Mouse (Mus musculus) liver, embryonic 12.5 days (tissue): ENCODE measurements around the gene Polq. TPM values are rescaled to one million over a fixed set of nuclear protein-coding genes. Genes with fewer than 3 reads are reported as not detected.
"Not testable (repeated sequence)": the region's sequence is repeated elsewhere in the genome, so short reads cannot be mapped to it uniquely, and the experiment has no call there.

Experiments
- ATAC-seq: fragments of 200-750 bp; cut with Nextera tagmentation; 2 replicates; pipeline ENCODE4 v1.8.0; 2017; ENCODE audit warnings: moderate number of reproducible peaks, mild to moderate bottlenecking, moderate library complexity
- H3K27ac ChIP-seq: fragments of 300-500 bp; sonication (generic); 2 replicates; pipeline ENCODE4 v1.5.1; 2016; ENCODE audit warnings: mild to moderate bottlenecking
- H3K27me3 ChIP-seq: fragments of 300-500 bp; sonication (generic); replicated peaks from 2 replicates; pipeline ENCODE4 v1.6.1; 2016; ENCODE audit warnings: mild to moderate bottlenecking, moderate library complexity
- H3K36me3 ChIP-seq: fragments of 300-500 bp; sonication (generic); 2 replicates; pipeline ENCODE4 v1.6.1; 2016; ENCODE audit warnings: mild to moderate bottlenecking, moderate library complexity
- H3K4me1 ChIP-seq: fragments of 300-500 bp; sonication (generic); 2 replicates; pipeline ENCODE4 v1.6.1; 2016
- H3K4me2 ChIP-seq: fragments of 300-500 bp; sonication (generic); 2 replicates; pipeline ENCODE4 v1.6.1; 2016; ENCODE audit warnings: mild to moderate bottlenecking, moderate library complexity
- H3K4me3 ChIP-seq: fragments of 300-500 bp; sonication (generic); 2 replicates; pipeline ENCODE4 v1.5.1; 2016; ENCODE audit warnings: mild to moderate bottlenecking, moderate library complexity
- H3K9ac ChIP-seq: fragments of 300-500 bp; sonication (generic); 2 replicates; pipeline ENCODE4 v1.6.1; 2016; ENCODE audit warnings: mild to moderate bottlenecking, moderate library complexity
- H3K9me3 ChIP-seq: fragments of 300-500 bp; sonication (generic); replicated peaks from 2 replicates; pipeline ENCODE4 v1.6.1; 2016; ENCODE audit warnings: mild to moderate bottlenecking, moderate library complexity
- WGBS: fragments of 180-500 bp; shearing (Covaris S2); methylation state at CpG from one replicate; pipeline ENCODE4 v1.1.7; 2016; ENCODE audit not compliant: insufficient replicate concordance; 5-methylcytosine and 5-hydroxymethylcytosine counted together
- polyA plus RNA-seq: library from polyadenylated mRNA; unstranded; fragments of >200 nt; fragmentation: Nextera tagmentation; extraction: Ambion mirVana; gene quantifications from 2 replicates; pipeline ENCODE4 v1.2.1, GENCODE M21; 2016

Gene Polq
- polyA plus RNA-seq, 1 experiment from 2014 or later: 14.9 TPM

- H3K27ac ChIP-seq, ATAC-seq, H3K4me1 ChIP-seq, H3K27me3 ChIP-seq, H3K4me3 ChIP-seq, H3K4me2 ChIP-seq, H3K9ac ChIP-seq, H3K36me3 ChIP-seq, H3K9me3 ChIP-seq: not testable (repeated sequence)
- 68% methylated on average over 1 of the region's 1 CpGs for WGBS
These were observed 113.6 kb downstream of the Polq start for GRCm38 (mm10) chr16:37125190-37125589.

Other genes with a start within 250 kb of the Polq start
- 1.4 and 2.1 TPM in 2 replicates for gene Slc15a2, start 226.8 kb upstream of the Polq start, polyA plus RNA-seq
- 16.6 and 17.4 TPM in 2 replicates for gene Iqcb1, start 183.4 kb upstream of the Polq start, polyA plus RNA-seq
- gene Eaf2, start 136.8 kb upstream of the Polq start, polyA plus RNA-seq: 0.35 and 0.39 TPM in 2 replicates
- gene Golgb1, start 136.6 kb upstream of the Polq start, polyA plus RNA-seq: 31.4 and 36.3 TPM in 2 replicates
- gene Hcls1, start 76.8 kb upstream of the Polq start, polyA plus RNA-seq: 12.5 and 13.1 TPM in 2 replicates
- 0.04 and 0.05 TPM in 2 replicates for gene Fbxo40, start 21.3 kb upstream of the Polq start, polyA plus RNA-seq